Mouse (Mus musculus) layer of hippocampus, adult 18-20 months (tissue): ENCODE measurements around the gene Synpo2. TPM values are rescaled to one million over a fixed set of nuclear protein-coding genes. Genes with fewer than 3 reads are reported as not detected.

Source experiments
- DNase-seq, 2 experiments: peaks; one replicate each; pipeline ENCODE4 v3.0.0; 2022; ENCODE audit warnings: low spot score in 2 of 2
- total RNA-seq, 2 experiments: library from RNA; stranded (reverse); gene quantifications; 2 replicates each; pipeline ENCODE4 v1.2.3; 2021

Synpo2 gene
- total RNA-seq, 2 experiments from 2014 or later = 4.4 TPM

- no peak for DNase-seq
Measured at GRCm38 (mm10) chr3:123095111-123095510, 140.8 kb downstream of the Synpo2 start.

- no peak for DNase-seq
Measured at GRCm38 (mm10) chr3:123093640-123094361, 142.1 kb downstream of the Synpo2 start.

DNA sequence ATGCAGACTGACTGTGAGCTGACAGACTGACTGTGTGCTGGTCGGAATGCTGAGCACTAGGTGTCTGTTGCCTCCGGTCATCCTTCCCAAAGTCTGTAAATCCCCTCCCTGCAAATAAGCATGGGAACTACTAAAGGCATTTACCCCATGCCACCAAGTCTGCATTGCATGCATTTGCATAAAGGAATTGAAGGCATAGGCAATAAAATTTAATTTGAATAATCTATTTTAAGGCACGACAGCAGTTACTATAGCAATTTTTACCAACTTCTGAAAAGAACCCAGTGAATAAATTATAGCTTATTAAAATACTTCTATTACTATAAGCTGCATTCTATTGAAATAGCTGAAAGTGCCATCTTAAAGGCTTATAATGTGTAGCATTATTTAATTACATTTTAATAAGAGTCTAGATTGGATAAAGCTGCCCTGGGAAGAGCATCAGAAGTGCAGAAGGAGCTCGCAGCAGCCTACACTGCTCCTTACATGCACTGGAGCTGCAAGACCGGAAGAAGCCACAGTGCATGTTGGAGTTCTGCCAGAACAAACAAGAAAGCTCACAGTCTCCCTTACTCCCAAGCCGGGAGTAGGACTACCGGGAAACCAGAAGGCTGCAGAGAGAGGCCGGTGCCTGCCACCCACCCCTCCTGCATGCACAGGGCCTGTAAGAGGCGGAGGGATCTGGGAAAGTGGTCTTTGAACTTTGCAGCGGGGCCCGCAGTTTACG is 142.9 kb downstream of the Synpo2 start:
- DNase-seq = no peak

GRCm38 (mm10) chr3:123092442-123092841 is 143.5 kb downstream of the Synpo2 start:
- DNase-seq = no peak

GRCm38 (mm10) chr3:123089297-123090020 is 146.5 kb downstream of the Synpo2 start:
- DNase-seq = no peak

DNA sequence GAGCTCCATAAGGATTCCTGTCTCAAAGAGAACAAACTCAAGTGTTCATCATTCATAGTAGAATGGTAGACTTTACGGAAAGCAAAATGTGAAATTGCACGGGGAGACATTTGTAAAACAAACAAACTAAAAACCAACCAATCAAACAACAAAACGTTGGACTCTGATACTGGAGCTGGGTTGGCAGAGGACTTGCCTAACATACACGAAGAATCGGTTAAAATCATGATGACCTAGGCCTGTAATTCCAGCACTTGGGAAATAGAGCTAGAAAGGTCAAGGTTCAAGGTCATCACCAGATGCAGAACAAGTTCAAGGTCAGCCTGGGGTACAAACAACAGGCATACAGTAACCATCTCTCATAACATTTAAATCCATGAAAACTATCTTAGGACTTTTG is 147.7 kb downstream of the Synpo2 start:
- DNase-seq = no peak

DNA sequence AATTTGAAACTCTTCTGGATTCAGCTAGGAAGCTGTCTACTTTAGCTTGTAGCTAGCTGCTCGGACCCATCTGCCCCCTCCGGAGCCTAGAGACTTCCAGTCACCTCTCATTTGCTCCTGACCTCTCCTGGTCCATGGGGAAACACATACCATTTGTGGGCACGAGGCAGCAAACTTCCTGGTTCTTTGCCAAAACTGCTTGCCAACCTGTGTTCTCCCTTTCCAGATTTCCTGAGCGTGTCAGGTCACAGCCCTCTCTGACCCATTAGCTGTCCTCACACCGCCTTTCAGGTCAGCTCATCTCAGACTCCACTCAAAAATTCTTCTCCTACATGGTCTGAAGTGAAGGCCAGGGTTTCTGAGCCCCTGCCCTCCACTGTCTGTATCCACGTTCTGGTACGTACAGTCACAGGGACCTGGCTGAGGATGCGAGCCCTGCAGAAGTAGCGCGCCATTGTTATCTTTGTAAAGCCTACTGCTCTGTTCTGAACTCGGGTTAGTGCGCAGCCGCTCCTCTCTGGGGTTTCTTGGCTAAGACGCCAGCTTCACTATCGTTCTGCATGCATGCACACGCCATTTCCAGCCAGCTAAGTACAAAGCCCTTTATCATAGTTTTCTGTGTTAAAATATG is 150.0 kb downstream of the Synpo2 start:
- DNase-seq = no peak

GRCm38 (mm10) chr3:123081665-123082064 is 154.3 kb downstream of the Synpo2 start:
- no peak for DNase-seq

DNA sequence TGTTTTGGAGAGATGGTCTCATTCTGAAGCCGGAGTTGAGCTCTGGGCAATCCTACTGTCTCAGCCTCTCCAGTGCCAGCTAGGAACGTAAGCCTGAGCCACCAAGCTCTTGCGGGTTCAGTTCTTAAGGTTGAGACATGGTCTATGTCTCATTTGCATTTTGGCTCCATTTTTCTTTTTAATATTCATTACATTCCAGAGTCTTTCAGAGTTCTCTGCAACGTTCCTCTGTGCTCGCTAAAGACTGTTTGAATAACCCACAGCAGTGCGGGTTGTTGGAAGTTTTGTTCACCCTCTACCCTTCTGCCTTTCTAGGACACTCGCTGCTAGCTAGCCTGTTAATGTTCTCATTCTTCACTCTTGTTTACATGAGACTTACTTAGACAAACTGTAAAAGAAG is 155.0 kb downstream of the Synpo2 start:
- no peak for DNase-seq

DNA sequence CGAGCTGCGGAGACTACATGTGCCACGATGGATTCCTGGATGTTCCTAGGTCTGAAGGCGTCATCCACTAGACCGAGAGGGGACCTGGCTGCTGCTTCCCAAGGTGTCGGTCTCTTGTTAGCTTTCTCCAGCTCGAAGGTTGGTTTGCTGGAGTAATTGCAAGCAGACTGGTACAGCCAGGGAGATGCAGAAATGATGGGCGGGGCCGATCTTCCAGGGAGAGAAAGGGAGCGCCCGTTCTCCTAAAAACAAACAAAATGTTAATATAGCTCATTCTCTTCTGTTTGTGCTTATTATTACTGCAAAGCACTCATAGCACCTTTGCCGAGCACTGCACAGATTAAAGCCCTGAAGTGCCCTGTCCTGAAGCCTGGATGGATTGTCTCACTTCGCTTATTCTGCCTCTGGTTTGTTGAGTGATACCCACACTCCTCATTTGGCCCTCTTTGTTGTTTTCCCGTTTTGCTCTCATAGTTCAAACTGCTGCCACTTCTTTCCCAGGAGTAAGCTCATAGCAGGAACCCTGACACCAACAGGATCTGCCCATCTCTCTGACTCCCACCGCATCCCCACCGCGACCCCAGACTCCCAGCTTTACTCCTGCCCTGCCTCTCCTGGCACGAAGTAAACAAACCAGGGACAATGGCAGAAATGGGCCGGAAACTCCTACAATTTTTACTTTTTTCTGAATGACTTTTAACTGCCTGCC is 155.8 kb downstream of the Synpo2 start:
- DNase-seq = no peak

- DNase-seq = no peak
Measured at GRCm38 (mm10) chr3:123075759-123076158, 160.2 kb downstream of the Synpo2 start.

- DNase-seq = no peak
Measured at GRCm38 (mm10) chr3:123075034-123075433, 160.9 kb downstream of the Synpo2 start.

DNA sequence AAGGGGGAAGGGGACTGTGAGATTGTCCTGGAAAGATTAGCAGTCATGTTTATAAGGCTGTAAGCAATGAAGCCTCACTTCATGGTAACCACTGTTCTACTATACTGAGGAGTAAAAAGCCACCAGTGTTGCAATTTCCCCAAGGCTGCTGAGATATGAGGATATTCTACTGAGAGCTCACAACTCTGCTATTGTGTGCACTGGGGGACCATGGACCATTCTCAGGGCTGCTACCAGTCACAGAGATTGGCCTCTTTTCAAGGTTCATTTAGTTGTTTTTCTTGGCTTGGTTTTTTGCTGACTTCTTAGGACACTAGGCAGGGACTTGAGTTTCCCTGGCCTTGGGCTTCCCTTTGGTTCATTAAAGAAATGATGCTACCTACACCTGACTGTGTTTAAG is 162.6 kb downstream of the Synpo2 start:
- DNase-seq = no peak

DNA sequence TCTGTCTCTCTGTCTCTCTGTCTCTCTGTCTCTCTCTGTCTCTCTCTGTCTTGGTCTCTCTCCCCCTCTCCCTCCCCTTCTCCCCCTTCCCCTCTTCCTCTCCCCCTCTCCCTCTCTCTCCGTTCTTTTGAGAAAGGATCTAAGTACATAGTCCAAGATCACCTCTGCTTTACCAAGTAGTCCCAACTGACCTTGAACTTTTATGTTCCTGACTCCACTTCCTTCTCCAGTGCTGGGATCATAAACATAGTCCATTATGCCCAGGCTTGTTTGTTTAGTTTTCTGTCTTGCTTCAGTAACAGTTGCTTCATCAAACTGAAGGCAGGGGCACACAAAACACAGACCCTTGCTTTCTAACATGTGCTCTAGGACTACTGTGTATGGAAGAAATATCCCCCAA is 163.5 kb downstream of the Synpo2 start:
- no peak for DNase-seq

- no peak for DNase-seq
Measured at GRCm38 (mm10) chr3:123070996-123071395, 165.0 kb downstream of the Synpo2 start.

DNA sequence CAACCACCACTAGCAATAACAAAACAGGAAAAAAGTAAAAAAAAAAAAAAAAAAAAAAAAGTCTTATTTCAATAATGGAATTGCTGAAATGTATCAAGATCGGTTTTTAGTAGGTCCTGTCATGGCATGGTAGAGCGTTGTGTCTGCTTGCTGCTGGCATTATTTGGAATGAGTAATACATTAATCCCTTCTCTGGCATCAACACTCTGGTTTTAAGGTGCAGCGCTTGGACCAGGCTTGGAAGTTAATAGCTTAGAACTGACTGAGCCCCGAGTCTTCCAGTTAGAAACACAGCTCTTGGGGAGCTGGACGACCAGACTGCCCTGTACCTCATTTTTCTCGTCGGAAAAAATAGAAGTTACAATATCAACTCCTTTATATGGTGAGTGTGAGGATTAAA is 169.1 kb downstream of the Synpo2 start:
- no peak for DNase-seq

DNA sequence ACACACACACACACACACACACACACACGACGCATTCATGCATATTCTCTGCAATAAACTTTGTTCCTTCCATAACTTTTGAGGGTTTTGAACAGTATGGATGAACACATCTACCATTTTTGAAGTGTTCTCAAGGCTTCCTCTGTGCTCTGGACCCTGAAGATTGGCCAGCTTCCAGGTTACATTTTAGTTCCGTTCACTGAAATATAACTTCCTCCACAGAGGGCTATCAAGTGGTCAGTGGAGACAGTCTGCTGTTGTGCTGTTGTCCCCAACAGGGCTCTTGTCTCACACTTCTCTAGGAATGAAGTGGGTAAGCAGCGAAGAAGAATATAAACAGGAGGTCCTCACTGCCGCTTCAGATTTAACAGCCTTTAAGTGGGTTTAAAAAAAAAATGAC is 170.5 kb downstream of the Synpo2 start:
- DNase-seq = no peak

DNA sequence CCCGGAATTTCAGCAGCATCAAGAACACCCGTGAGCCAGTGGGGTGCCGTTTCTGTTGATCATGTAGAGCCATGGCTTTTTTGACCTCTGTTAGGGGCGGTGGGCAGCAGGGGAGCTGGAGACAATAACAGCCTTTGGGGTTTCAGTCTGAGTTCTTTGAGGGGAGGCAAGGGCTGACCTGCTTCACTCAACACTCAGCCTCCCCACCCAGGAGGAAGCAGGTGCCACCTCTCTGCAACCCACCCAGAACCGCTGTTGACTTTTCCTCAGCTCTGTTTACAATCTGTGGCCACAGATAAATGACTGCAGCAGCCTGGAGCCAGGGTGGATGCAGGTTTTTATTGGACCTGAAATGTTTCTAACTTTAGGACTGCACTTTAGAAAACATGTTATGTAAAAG is 171.8 kb downstream of the Synpo2 start:
- DNase-seq = no peak

GRCm38 (mm10) chr3:123061931-123062330 is 174.0 kb downstream of the Synpo2 start:
- no peak for DNase-seq

DNA sequence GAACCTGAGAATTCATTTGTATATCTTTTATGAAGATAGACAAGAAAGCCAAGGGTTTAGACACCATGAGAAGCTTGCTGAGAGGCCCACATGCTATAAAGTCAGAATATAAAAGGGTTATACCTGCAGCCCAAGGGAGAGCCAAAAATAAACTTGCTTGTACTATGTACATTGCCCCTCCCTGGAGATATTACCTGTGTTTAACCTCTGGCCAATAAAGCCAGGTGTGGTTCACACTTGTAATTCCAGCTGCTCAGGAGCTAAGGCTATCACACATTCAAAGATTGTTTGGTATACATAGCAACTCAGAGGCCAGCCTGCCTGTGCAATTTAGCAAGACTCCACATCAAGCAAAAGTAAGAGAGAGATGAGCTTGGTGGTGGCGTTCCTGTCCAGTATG is 177.1 kb downstream of the Synpo2 start:
- DNase-seq = no peak

DNA sequence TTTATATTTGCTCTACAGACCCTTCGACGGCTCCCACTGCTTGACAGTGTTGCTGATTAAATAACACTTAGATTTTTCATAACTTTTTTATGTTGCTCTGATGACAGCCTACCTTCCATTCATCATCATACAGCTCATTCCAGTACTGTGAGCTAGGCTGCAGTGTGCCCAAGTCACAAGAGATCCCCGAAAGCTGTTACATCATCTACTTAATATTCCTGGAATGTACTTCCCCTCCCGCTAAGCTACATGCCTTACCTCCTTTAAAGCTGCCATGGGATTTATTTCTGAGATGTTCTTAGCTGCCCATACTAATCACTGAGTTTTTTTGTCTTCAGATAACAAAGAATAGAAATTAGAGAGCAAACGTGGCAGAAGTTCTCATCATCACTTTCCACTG is 181.8 kb downstream of the Synpo2 start:
- no peak for DNase-seq
